Mouse (Mus musculus): Measurements from ENCODE around the gene Atp2a3. TPM values are rescaled to one million over a fixed set of nuclear protein-coding genes. Genes with fewer than 3 reads are reported as not detected.

Atp2a3 gene
- polyA plus RNA-seq, 1 experiment: 26.1 TPM

DNA sequence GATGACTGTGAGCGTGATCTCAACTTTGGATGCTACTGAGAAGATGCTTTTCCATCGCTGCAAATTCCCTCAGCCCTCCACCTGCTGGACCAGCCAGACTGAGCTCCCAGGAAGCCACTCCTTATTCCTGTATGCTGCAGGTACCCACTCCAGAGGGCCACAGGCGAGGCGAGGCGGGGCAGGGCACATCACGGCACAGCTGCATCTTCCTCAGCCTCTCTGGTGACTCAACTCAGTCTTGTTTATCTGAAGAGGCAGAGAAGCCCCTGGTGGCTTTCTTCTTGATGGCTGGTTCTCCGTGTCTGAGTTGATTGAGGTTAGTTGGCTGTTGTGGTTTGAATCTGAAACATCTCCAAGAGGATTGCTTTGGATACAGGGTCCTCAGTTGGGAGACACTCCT lies 12.7 kb upstream of the Atp2a3 start:
- H3K4me2 ChIP-seq (ENCODE audit: low read depth): no peak overlapping the region
- no peaks in the 10 kb centered on the region for H3K79me2 ChIP-seq (ENCODE audit: control insufficient read depth, insufficient read depth)
- H3K27me3 ChIP-seq (ENCODE audit: control insufficient read depth, insufficient read depth, insufficient read length): no peaks in the 10 kb centered on the region
- H3K36me3 ChIP-seq (ENCODE audit: control insufficient read depth, insufficient read depth): no peaks in the 10 kb centered on the region
- no peak overlapping the region for H3ac ChIP-seq (ENCODE audit: control insufficient read depth, insufficient read length)
- no peak for TF ChIP-seq POLR2A (IDR thresholded peaks at IDR 0.05; ENCODE audit: insufficient read length, low read depth)
- no peak for TF ChIP-seq CEBPB (IDR thresholded peaks at IDR 0.05; ENCODE audit: insufficient read depth, poor library complexity, severe bottlenecking)
- no peak for TF ChIP-seq TCF3 (IDR thresholded peaks at IDR 0.05; ENCODE audit: insufficient read length, low read depth)
- no peak for TF ChIP-seq TCF12 (IDR thresholded peaks at IDR 0.05; ENCODE audit: insufficient read depth, poor library complexity, severe bottlenecking)
- no peak for TF ChIP-seq E2F4 (IDR thresholded peaks at IDR 0.05; ENCODE audit: insufficient read depth)
- no peak for TF ChIP-seq USF1 (IDR thresholded peaks at IDR 0.05; ENCODE audit: low read depth)
- no peak for TF ChIP-seq REST (IDR thresholded peaks at IDR 0.05; ENCODE audit: insufficient read depth, insufficient read length)
- TF ChIP-seq MYOG (IDR thresholded peaks at IDR 0.05; ENCODE audit: control insufficient read depth in 1 of 3, insufficient read depth in 1 of 3, insufficient read length in 2 of 3, low read depth in 2 of 3): no peak
- no peak overlapping the region for H3K4me3 ChIP-seq

DNA sequence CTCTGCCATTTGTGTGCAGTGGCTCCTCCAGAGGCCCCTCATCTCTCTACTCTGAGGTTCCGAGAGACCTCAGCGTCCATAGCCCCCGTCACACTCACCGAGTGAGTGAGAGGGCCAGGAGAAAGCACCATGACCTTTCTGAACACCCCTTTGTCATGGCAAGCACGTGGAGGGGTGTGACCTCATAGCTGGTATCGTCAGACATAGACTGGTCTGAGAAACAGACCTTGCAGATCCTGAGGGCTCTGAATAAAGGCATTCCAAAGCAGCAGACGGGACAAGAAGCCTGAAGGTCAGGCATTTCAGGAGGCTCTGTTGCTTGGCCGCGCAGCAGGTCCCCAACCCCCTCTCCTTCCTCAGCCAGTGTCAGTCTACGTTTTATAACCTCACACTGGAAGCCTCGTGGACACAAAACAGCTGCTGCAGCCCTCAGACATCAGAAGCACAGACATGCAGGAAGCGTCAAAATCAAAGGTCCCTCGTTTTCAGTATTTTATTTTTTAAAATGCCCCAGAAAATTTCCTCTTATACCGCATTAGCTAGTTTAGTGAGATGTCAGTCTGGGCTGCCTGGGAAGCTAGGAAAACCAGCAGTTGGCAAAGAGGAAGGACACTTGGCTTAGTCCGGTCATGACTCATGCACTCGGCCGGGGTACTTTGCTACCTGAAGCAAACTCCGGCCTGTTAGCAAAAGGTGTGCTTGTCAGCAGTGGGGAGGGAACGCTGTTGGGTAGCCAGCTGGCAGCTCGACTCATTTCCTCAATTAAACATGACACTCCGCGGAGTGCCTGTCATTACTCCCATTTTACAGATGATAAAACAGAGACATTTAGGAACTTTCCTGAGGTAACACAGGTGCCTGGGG lies 9.6 kb upstream of the Atp2a3 start:
- Histone ChIP-seq H3K4me2 (ENCODE audit: low read depth) (no peak overlapping the region), H3K4me3 (no peak overlapping the region), H3K79me2 (ENCODE audit: control insufficient read depth, insufficient read depth) (no peaks in the 10 kb centered on the region), H3K27me3 (ENCODE audit: control insufficient read depth, insufficient read depth, insufficient read length) (no peaks in the 10 kb centered on the region), H3ac (ENCODE audit: control insufficient read depth, insufficient read length) (no peak overlapping the region), H3K36me3 (ENCODE audit: control insufficient read depth, insufficient read depth) (no peaks in the 10 kb centered on the region)
- TF ChIP-seq POLR2A (IDR thresholded peaks at IDR 0.05; ENCODE audit: insufficient read length, low read depth) (no peak), TCF12 (IDR thresholded peaks at IDR 0.05; ENCODE audit: insufficient read depth, poor library complexity, severe bottlenecking) (no peak), TCF3 (IDR thresholded peaks at IDR 0.05; ENCODE audit: insufficient read length, low read depth) (no peak), MYOG (IDR thresholded peaks at IDR 0.05; ENCODE audit: control insufficient read depth in 1 of 3, insufficient read depth in 1 of 3, insufficient read length in 2 of 3, low read depth in 2 of 3) (no peak), E2F4 (IDR thresholded peaks at IDR 0.05; ENCODE audit: insufficient read depth) (no peak), MYOD1 (IDR thresholded peaks at IDR 0.05; ENCODE audit: control insufficient read depth in 1 of 3, insufficient read length in 2 of 3, low read depth in 2 of 3) (no peak), POLR2AphosphoS2 (IDR thresholded peaks at IDR 0.05; ENCODE audit: insufficient read length, low read depth) (no peak)

DNA sequence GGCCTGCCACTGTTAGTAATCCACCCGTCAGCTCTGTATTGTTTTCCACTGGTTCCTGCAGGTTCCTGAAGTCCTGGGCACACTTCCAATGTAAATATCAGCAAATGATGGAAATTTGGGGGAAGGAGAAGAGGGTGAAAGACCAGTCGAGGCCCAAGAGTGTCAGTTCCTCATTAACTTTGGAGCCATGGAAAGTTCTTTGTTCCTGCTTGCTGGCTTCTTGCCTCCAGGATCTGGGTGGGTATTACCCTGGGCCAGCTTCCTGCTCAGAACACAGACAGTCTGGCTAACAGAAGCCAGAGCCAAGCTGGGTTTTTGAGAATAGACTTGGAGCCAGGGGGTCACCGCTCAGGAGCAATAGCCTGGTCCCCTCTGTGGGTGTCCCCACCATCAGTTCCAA lies 8.7 kb upstream of the Atp2a3 start:
- H3K27me3 ChIP-seq (ENCODE audit: control insufficient read depth, insufficient read depth, insufficient read length): no peaks in the 10 kb centered on the region
- H3K36me3 ChIP-seq (ENCODE audit: control insufficient read depth, insufficient read depth): no peaks in the 10 kb centered on the region
- H3K79me2 ChIP-seq (ENCODE audit: control insufficient read depth, insufficient read depth): no peaks in the 10 kb centered on the region
- no peak overlapping the region for H3K4me2 ChIP-seq (ENCODE audit: low read depth)
- TF ChIP-seq TCF12 (IDR thresholded peaks at IDR 0.05; ENCODE audit: insufficient read depth, poor library complexity, severe bottlenecking) (no peak), TCF3 (IDR thresholded peaks at IDR 0.05; ENCODE audit: insufficient read length, low read depth) (no peak), POLR2AphosphoS2 (IDR thresholded peaks at IDR 0.05; ENCODE audit: insufficient read length, low read depth) (no peak), SRF (IDR thresholded peaks at IDR 0.05; ENCODE audit: control insufficient read depth, insufficient read length, low read depth) (no peak), USF1 (IDR thresholded peaks at IDR 0.05; ENCODE audit: low read depth) (no peak), REST (IDR thresholded peaks at IDR 0.05; ENCODE audit: insufficient read depth, insufficient read length) (no peak)
- no peak overlapping the region for H3K4me3 ChIP-seq
- no peak overlapping the region for H3ac ChIP-seq (ENCODE audit: control insufficient read depth, insufficient read length)

DNA sequence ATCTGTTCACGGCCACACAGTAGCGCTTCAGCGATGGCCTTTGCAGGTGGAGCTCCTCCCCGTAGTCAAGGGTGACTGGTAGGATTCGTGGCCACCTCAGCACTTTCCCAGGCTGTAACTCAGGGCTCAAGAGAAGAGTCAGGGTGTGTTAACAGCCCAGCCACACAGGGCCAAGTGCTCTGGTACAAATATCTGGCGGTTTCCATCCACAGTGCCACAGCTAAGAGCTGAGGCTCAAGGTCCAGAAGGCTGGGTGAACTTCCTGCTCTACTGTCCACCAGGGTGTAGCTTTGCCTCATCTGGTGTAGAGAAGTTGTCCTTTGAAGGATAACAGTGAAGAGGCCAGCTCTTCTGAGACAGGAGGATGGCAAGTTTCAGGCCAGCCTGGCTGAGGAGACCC lies 8.3 kb upstream of the Atp2a3 start:
- Histone ChIP-seq H3K36me3 (ENCODE audit: control insufficient read depth, insufficient read depth) (no peaks in the 10 kb centered on the region), H3K4me3 (no peak overlapping the region), H3K4me2 (ENCODE audit: low read depth) (no peak overlapping the region), H3K79me2 (ENCODE audit: control insufficient read depth, insufficient read depth) (no peaks in the 10 kb centered on the region), H3ac (ENCODE audit: control insufficient read depth, insufficient read length) (no peak overlapping the region), H3K27me3 (ENCODE audit: control insufficient read depth, insufficient read depth, insufficient read length) (no peaks in the 10 kb centered on the region)
- TF ChIP-seq TCF3 (IDR thresholded peaks at IDR 0.05; ENCODE audit: insufficient read length, low read depth) (no peak), POLR2A (IDR thresholded peaks at IDR 0.05; ENCODE audit: insufficient read length, low read depth) (no peak), POLR2AphosphoS2 (IDR thresholded peaks at IDR 0.05; ENCODE audit: insufficient read length, low read depth) (no peak), MYOG (IDR thresholded peaks at IDR 0.05; ENCODE audit: control insufficient read depth in 1 of 3, insufficient read depth in 1 of 3, insufficient read length in 2 of 3, low read depth in 2 of 3) (no peak), SRF (IDR thresholded peaks at IDR 0.05; ENCODE audit: control insufficient read depth, insufficient read length, low read depth) (no peak), MYOD1 (IDR thresholded peaks at IDR 0.05; ENCODE audit: control insufficient read depth in 1 of 3, insufficient read length in 2 of 3, low read depth in 2 of 3) (no peak), E2F4 (IDR thresholded peaks at IDR 0.05; ENCODE audit: insufficient read depth) (no peak), CEBPB (IDR thresholded peaks at IDR 0.05; ENCODE audit: insufficient read depth, poor library complexity, severe bottlenecking) (no peak), USF1 (IDR thresholded peaks at IDR 0.05; ENCODE audit: low read depth) (no peak), REST (IDR thresholded peaks at IDR 0.05; ENCODE audit: insufficient read depth, insufficient read length) (no peak), MAX (IDR thresholded peaks at IDR 0.05; ENCODE audit: low read depth) (no peak), TCF12 (IDR thresholded peaks at IDR 0.05; ENCODE audit: insufficient read depth, poor library complexity, severe bottlenecking) (no peak)

DNA sequence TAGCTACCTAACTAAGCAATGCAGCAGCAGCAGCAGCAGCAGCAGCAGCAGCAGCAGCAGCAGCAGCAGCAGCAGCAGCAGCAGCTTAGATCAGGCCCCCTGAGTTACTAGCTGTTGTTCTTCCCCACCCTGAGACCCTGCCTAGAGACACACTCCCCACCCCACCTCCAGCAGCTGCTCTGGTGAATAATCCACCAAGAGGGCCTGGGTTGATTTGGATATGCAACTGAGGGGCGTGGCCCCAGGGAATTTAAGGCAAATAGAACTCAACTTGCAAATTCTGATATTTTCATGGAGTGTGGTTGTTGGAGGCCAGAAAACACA lies 7.9 kb upstream of the Atp2a3 start:
- TF ChIP-seq MYOG (IDR thresholded peaks at IDR 0.05; ENCODE audit: control insufficient read depth in 1 of 3, insufficient read depth in 1 of 3, insufficient read length in 2 of 3, low read depth in 2 of 3) (peak in 1 of 3 experiments; percentile 18), POLR2A (IDR thresholded peaks at IDR 0.05; ENCODE audit: insufficient read length, low read depth) (no peak)
- no peaks in the 10 kb centered on the region for H3K36me3 ChIP-seq (ENCODE audit: control insufficient read depth, insufficient read depth)
- no peaks in the 10 kb centered on the region for H3K27me3 ChIP-seq (ENCODE audit: control insufficient read depth, insufficient read depth, insufficient read length)
- H3K79me2 ChIP-seq (ENCODE audit: control insufficient read depth, insufficient read depth): no peaks in the 10 kb centered on the region
- no peak overlapping the region for H3K4me3 ChIP-seq
- no peak overlapping the region for H3ac ChIP-seq (ENCODE audit: control insufficient read depth, insufficient read length)
- peak overlapping the region; percentile 12 for H3K4me2 ChIP-seq (ENCODE audit: low read depth)

Measured in myocyte (in vitro differentiated cells).